Mouse (Mus musculus) thymus, postnatal 4 days (tissue): ENCODE measurements around the gene Luc7l2.
A peak's percentile ranks its signal among the peaks of the same experiment; 100 is the strongest.
"Not testable (repeated sequence)": the region's sequence is repeated elsewhere in the genome, so short reads cannot be mapped to it uniquely, and the experiment has no call there.

Experiments
- DNase-seq: peaks from one replicate; pipeline ENCODE4 v3.0.0; 2021

The Luc7l2 gene

DNA sequence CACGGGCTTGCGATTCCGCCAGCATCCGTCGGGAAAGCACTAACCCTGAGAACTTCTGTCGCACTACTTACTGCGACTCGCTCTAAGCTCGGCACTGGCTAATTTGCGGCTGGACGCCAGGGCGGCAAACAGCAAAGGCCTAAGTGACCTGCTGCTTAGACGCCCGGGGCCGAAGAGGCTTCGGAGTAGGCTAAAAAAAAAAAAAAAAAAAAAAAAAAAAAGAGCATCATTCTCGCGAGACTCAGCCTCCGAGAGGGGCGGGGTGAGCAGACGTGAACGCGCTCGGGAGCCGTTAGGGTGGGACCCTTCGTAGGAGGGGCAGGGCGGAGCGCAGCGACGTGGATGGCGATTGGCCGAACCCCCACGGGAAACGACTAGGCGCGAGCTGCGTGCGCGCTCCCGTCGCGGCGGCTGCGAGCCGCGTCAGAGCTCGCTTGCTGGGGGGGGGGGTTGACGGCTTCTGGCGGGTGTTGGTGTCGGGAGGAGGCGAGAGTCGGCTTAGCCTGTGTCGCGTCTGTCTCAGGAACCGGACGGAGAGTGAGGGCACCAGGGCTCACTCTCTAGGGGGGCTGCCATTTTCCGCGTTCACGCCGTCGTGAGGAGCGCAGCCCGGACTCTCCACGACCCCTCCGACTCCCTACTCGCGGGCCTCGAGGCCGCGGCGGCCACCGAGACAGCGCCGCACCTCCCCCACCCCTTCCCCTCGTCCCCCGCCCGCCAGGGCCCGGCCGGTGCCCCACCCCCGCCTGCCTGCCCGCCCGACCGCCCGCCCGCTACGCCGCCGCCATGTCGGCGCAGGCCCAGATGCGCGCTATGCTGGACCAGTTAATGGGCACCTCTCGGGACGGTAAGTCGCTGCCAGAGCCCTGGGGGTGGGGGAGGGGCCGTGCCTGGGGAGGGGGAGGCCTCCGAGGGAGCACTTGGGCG is at the start of gene Luc7l2:
Gene Luc7l2 (plus strand): TSS at position 273 of the 927 bp plus-strand sequence.
- peak; percentile 96 for DNase-seq

DNA sequence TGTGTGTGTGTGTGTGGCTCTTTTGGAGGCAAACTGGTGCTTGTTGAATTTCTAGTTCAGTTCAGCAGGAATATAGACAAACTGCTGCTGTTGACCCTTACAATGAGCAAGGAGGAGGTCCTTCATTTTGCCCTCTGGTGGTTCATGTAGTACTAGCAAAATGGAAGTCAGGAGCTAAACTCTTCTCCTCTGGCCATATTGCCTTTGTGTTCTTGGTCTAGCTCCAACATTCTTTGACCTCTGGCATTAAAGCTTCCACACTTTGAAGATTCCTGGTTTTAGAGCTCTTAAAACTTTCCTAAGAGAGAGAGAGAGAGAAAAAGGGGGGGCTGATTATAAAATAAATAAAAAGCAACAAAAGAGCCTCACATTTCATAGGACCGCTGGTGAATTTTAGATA is 39.0 kb upstream of the Luc7l2 start:
- no peak for DNase-seq

GRCm38 (mm10) chr6:38512830-38513229 is 38.3 kb upstream of the Luc7l2 start:
- DNase-seq: peak; percentile 58

DNA sequence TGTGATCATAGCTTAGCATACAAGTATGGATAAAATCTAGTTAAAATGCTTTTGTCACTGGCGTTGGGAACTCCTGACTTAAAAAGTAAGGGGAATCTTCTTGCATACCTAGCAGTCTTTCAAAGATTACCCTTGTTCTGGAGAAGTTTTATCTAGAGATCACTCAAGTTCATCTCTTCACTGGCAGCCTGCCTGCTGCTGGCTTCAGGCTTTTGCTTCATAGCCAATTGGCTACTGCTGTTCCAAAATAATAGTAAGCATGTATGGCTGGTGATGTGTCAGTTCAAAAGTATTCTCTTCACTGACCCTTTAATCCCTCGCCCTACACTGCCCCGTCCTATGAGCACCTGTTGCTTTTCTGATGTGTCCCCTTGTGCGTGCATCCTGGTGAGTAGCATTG is 35.9 kb upstream of the Luc7l2 start:
- no peak for DNase-seq

DNA sequence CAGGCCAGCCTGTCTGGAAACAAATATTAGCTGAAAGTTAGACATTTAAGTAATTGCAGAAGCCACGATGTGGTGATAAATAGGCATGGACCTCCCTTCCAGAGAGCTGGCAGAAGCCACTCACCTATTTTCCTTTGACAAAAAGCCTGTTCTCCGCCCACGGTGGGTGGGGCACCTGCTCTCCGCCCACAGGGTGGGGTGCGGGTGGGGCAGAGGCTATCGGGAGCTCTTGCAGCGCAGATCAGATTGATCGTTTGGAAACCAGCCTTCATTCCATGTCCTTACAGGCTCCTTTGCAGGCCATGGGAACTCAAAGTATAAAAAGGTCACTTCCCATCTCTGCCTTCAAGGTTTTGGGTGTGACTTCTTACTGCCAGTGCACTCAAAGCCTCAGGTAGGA is 27.3 kb upstream of the Luc7l2 start:
- DNase-seq: peak; percentile 61

DNA sequence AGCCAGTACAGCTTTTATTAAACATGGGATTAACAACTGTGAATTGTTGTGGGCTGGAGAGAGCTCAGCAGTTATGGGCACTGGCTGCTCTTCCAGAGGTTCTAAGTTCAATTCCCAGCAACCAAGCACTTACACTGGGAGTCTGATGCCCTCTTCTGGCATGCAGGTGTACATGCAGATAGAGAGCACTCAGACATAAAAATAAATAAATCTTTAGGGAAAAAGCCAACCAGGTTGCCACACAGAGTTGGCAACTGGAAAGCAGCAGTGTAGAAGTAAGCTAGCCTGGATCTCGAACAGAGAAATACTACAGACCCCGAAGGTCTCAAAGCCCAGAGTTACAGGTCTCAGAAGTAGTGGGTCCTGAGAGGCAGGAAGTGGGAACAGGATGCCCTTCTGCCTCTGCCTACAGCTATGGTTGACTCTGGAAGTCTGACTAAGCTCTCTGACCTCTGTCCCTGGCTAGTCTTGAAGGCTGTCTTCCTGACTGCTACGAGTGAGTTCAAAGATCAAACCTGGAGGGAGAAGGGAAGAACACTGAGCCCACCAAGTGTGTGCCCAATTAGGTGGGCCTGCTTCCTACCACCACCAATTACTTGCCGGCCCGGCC is 19.8 kb upstream of the Luc7l2 start:
- DNase-seq: peak; percentile 40

GRCm38 (mm10) chr6:38532500-38533420 is 18.4 kb upstream of the Luc7l2 start:
- peak; percentile 61 for DNase-seq

- peak; percentile 97 for DNase-seq
These were observed 17.4 kb upstream of the Luc7l2 start, which contains the start of gene Fmc1 for GRCm38 (mm10) chr6:38533428-38534405. Gene Fmc1 (plus strand): TSS chr6:38533502.

DNA sequence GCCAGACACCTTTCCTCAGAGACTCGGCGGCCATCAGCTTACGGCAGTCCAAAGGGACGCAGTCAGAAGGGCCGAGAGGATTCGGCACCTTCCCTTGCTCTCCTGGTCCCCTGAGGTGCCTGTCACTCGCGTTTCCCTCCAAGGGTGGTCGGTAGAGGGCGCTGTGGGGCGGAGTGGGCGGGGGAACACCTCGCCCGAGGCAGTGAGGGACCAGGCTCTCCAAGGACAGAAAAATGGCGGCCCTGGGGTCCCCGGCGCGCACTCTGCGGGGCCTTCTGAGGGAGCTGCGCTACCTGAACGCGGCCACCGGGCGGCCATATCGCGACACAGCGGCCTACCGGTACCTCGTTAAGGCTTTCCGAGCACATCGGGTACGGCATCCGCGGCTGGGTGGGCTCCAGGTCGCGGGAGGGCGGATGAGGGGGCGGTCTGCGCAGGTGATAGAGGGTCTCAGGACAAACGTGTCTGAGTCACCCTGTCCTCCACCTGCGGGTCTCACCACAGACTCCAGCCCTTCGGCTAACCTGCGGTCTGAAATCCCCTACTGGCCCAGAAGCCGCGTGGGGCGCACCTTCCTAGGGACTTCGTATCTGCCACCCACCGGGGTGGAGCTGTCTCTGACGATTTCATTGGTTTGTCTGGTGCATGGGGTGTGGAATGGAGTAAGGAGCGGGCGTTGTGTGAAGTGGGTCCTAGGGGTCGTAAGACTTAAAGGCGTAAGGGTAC is 16.3 kb upstream of the Luc7l2 start:
- peak; percentile 100 for DNase-seq

GRCm38 (mm10) chr6:38535366-38535690 is 15.8 kb upstream of the Luc7l2 start:
- DNase-seq: no peak

DNA sequence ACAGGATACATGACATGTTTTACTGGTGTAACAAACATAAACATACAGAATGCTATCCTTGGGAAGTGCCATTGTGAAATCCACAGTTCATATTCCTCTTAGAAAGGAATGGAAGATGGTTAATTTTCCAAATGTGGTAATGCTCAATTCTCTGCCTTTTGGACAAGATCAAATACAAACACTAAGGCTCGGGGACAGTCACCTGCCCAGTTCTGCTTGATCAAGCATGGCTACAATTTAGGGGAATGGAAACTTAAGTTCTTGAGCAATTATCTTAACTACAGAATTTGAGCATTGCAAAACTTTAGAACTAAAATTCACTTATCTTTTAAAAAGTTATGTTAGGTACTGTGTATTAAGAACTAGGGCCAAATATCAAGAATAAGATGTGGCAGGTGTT is 15.3 kb upstream of the Luc7l2 start:
- no peak for DNase-seq

DNA sequence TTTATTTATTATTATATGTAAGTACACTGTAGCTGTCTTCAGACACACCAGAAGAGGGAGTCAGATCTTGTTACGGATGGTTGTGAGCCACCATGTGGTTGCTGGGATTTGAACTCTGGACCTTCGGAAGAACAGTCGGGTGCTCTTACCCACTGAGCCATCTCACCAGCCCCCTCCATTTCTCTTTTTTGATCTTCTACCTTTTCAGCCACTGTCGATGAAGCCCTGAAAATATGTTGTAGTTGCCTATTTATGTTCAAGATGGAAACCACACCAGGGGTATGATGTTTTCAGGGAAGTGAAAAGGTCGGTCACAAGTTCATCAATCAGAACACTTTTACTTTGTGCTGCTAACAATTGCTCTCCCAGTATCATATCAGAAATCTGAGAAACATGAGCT is 7.0 kb upstream of the Luc7l2 start:
- DNase-seq: not testable (repeated sequence)

DNA sequence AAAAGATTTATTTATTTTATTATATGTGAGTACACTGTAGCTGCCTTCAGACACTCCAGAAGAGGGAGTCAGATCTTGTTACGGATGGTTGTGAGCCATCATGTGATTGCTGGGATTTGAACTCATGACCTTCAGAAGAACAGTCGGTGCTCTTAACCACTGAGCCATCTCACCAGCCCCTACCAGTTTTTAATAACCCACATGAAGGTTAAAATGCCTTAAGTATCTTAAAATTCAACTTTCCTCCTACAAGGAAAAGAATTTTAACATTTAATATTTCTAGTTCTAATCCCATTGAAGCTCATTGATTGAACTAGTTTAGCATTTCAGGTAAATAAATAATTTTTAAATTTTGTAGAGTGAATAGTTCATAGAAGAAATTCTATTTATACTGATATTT is 4.1 kb upstream of the Luc7l2 start:
- not testable (repeated sequence) for DNase-seq

DNA sequence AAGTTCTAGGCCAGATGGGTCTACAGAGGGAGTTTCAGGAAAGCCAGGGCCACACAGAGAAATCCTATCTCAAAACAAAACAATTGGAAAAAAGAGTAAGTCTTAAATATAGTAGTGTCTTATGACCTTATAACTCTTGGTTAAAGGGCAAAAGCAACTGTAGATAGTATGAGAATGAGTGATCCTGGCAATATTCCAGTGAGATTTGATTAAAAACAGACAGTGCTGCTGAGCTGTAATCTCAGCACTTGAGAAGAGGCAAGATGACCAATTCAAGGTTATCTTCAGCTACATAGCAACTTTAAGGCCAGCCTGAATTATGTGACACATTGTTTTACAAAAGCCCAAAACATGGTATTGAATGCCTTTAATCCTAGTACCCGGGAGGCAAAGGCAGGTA is 3.4 kb upstream of the Luc7l2 start:
- DNase-seq: no peak

DNA sequence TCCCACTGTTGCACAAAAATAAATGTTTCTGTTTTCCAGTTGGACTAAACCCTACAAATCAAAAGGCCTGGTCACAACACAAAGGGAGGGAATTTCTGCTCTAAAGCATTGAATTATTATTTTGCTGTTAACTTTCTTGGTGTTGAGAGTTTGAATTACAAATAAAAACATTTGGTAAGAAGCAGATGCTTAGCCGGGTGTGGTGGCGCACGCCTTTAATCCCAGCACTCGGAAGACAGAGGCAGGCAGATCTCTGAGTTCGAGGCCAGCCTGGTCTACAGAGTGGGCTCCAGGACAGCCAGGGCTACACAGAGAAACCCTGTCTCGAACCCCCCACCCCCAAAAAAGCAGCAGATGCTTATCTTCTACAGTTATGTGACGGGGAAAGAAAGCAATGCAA is 2.5 kb upstream of the Luc7l2 start:
- DNase-seq: not testable (repeated sequence)

- DNase-seq: not testable (repeated sequence)
These were observed 1.3 kb upstream of the Luc7l2 start for GRCm38 (mm10) chr6:38549840-38550239.

DNA sequence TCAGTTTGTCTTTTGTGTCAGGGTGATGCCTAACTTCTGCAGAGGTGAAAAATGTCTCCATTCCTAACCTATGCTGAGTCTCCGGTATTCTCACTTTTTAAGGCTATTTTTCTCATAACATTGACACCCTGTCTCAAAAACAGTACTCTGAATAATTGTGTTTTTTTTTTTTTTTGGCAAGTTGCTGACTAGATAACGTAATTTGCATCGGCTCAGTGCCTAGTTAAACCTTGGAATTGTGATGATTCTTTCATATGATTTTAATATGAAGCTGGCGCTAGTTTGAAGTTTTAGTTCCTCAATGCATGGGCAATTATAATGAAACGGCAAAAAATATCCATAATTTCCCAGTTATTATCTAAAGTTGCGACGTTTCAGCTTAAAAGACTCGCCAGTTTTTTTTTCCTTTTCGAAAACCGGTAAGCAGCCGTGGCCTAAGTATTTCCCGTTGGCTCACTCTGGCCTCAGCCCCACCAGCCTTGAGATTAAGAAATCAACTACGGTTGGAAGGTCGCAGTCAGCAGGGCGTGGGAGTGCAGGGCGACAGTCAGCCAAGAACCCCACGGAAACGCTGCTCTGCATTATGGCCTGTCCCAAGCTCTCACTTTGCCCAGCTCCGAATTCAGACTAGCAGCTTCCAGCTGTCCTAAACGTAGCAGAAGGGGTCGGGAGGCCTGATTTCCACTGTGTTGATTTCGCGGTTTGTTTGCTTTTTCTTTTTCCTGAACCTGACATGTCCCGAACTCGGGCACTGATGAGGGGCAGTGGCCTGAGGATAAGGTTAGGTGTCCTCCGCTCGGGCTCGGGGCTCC is 678 bp upstream of the Luc7l2 start:
- DNase-seq: no peak

GRCm38 (mm10) chr6:38551989-38552635 is 978 bp downstream of the Luc7l2 start:
- DNase-seq: peak; percentile 97

DNA sequence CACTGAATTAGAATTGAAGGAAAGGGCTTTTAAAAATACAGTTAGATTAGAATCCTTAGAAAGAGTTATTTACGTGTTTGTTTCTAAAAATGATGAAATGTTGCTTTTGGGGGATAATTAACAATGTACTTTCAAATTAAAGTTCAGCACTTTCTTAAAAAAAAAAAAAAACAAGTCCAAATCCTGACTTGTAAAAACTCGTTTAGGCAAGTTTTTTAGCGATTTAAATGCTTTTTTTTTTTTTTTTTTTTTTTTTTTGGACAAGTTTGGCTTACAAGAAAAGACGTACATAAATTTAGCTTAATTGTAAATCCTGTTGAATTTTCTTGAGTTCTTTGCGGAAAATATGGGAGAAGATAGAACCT is 1.5 kb downstream of the Luc7l2 start:
- no peak for DNase-seq

- DNase-seq: no peak
These were observed 25.0 kb downstream of the Luc7l2 start for GRCm38 (mm10) chr6:38576096-38576495.
